Mouse (Mus musculus) effector memory CD4-positive, alpha-beta T cell, adult 5 months (primary cell): ENCODE results near the gene Grk3. TPM values are rescaled to one million over a fixed set of nuclear protein-coding genes. Genes with fewer than 3 reads are reported as not detected.

Source experiments
- polyA plus RNA-seq: library from polyadenylated mRNA; unstranded; fragments of 100-300 nt; shearing (Covaris generic); gene quantifications from one replicate; pipeline ENCODE4 v1.2.1, GENCODE M21; 2017

Gene Grk3
- not detected for polyA plus RNA-seq

GRCm38 (mm10) chr5:113015236-113016061, at the start of gene Grk3:
Grk3 (minus strand) TSS chr5:113015791.

GRCm38 (mm10) chr5:112895674-112896654, 119.6 kb downstream of the Grk3 start, which contains the start of gene Myo18b:
Myo18b (minus strand) TSS chr5:112896362.

Other genes with a start within 250 kb of the Grk3 start
- gene Myo18b, start 119.4 kb downstream of the Grk3 start, polyA plus RNA-seq: not detected
- not detected for gene Crybb2, start 54.3 kb upstream of the Grk3 start, polyA plus RNA-seq
- not detected for gene Crybb3, start 65.8 kb upstream of the Grk3 start, polyA plus RNA-seq
- gene 2900026A02Rik, start 205.4 kb upstream of the Grk3 start, polyA plus RNA-seq: not detected
- not detected for gene Tmem211, start 211.1 kb upstream of the Grk3 start, polyA plus RNA-seq